Mouse (Mus musculus) embryonic fibroblast, embryonic 13.5 days (primary cell): ENCODE results near the gene Bahcc1.
A peak's percentile ranks its signal among the peaks of the same experiment; 100 is the strongest.

Experiments
- CTCF ChIP-seq: IDR thresholded peaks from 2 replicates; pipeline ENCODE4 v1.5.1; 2011; ENCODE audit warnings: mild to moderate bottlenecking, control low read depth, low read length, moderate library complexity, borderline replicate concordance; ENCODE audit not compliant: insufficient read depth
- POLR2A ChIP-seq: IDR thresholded peaks from 2 replicates; pipeline ENCODE4 v1.6.1; 2011; ENCODE audit warnings: low read depth, mild to moderate bottlenecking, control low read depth, low read length, moderate library complexity

DNA sequence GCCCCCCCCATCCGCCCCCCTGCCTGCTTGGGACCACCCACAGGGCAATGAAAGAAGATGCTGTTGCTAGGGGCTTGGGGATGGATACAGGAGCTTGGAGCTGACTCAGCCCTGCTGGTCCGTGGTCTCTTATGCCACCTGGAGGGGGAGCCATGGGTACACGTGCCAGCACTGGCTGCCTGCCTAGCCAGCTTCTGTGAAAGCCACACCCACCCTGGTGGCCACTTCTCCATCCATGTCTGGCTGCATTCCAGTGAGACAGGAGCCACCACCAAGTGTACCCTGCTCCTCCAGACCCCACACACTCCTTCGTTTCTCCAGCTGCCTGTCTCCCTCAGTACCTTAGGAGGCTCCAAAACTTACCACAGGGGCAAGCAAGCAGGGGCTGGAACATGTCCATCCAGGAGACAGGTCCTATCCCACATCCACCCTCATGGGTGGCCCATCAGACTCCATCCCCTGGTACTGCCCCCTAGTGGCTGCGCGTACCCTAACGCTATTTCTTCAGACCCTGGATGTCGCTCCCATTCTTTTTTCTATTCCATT, 29.7 kb downstream of the Bahcc1 start:
- TF ChIP-seq CTCF (peak; percentile 67), POLR2A (no peak)
